In genomic region chr16:30172798-30173202, GRCm38 (mm10) we compare ENCODE assay signal across 7 mouse cellular contexts.
DNase-seq lines count a peak whose midpoint lies in the region; ATAC-seq and TF ChIP-seq lines count a peak whose summit lies in the region.

No protein-coding gene starts in this region.

- peak; percentile 25 for DNase-seq in urinary bladder, postnatal 25 days (ENCODE audit: low spot score)
- DNase-seq in urinary bladder, adult 2 months (ENCODE audit: low spot score): no peak
- peak; percentile 56 for DNase-seq in forebrain, postnatal 0 days
- peak; percentile 46 for DNase-seq in hindbrain, embryonic 11.5 days (ENCODE audit: low spot score)
- peak; percentile 63 for DNase-seq in lung, postnatal 14 days
- peak; percentile 36 for DNase-seq in right cerebral cortex, postnatal 25 days
- no peak for DNase-seq in layer of hippocampus, adult 8-10 months (ENCODE audit: low spot score in 2 of 2)

- no peak overlapping the region for H3K27ac ChIP-seq in forebrain, postnatal 0 days (ENCODE audit: low read depth, low read length)
- no peak overlapping the region for H3K27ac ChIP-seq in hindbrain, embryonic 11.5 days (ENCODE audit: low read depth, low read length)

- no peak for TF ChIP-seq CTCF in forebrain, postnatal 0 days (IDR thresholded peaks at IDR 0.05; ENCODE audit: low read depth)

- peaks cover 5% of the 10 kb centered on the region; the same call in 1 of the 2 replicates for H3K27me3 ChIP-seq in forebrain, postnatal 0 days (ENCODE audit: insufficient read depth, low read length)
- peaks cover 3% of the 10 kb centered on the region for H3K27me3 ChIP-seq in hindbrain, embryonic 11.5 days (ENCODE audit: control insufficient read depth, insufficient read depth, low read length)

- WGBS in forebrain, postnatal 0 days: 18% methylated on average over 9 of the region's 9 CpGs
- 58% methylated on average over 9 of the region's 9 CpGs for WGBS in hindbrain, embryonic 11.5 days

- no peak overlapping the region for H3K9ac ChIP-seq in forebrain, postnatal 0 days
- no peak overlapping the region for H3K9ac ChIP-seq in hindbrain, embryonic 11.5 days (ENCODE audit: low read depth, low read length)

- no peak overlapping the region for H3K4me2 ChIP-seq in forebrain, postnatal 0 days (ENCODE audit: low read depth)
- no peak overlapping the region for H3K4me2 ChIP-seq in hindbrain, embryonic 11.5 days (replicated peaks; ENCODE audit: low read depth, low read length)

- no peaks in the 10 kb centered on the region for H3K36me3 ChIP-seq in forebrain, postnatal 0 days (ENCODE audit: insufficient read depth)
- H3K36me3 ChIP-seq in hindbrain, embryonic 11.5 days (ENCODE audit: control insufficient read depth, insufficient read depth, low read length): no peaks in the 10 kb centered on the region

- peak; percentile 69 for ATAC-seq in forebrain, postnatal 0 days
- ATAC-seq in hindbrain, embryonic 11.5 days (ENCODE audit: low FRiP score): peak; percentile 47; the same call in 1 of the 2 replicates

- no peak overlapping the region for H3K4me3 ChIP-seq in forebrain, postnatal 0 days (ENCODE audit: low read depth, low read length)
- no peak overlapping the region for H3K4me3 ChIP-seq in hindbrain, embryonic 11.5 days (ENCODE audit: low read depth, low read length)

- peaks cover 5% of the 10 kb centered on the region; the same call in 1 of the 2 replicates for H3K4me1 ChIP-seq in forebrain, postnatal 0 days (ENCODE audit: insufficient read depth)
- H3K4me1 ChIP-seq in hindbrain, embryonic 11.5 days (replicated peaks; ENCODE audit: control insufficient read depth, insufficient read depth, low read length): peaks cover 3% of the 10 kb centered on the region; the same call in 1 of the 2 replicates

- H3K9me3 ChIP-seq in forebrain, postnatal 0 days (ENCODE audit: low read length): no peaks in the 10 kb centered on the region
- no peaks in the 10 kb centered on the region for H3K9me3 ChIP-seq in hindbrain, embryonic 11.5 days (ENCODE audit: control insufficient read depth, low read length)

Comparison
In these comparisons a context has a peak if more than half of its experiments do, and no peak if none do; other contexts are left out.
1. DNase-seq: peak in urinary bladder, postnatal 25 days (single experiment), forebrain, postnatal 0 days (single experiment), hindbrain, embryonic 11.5 days (single experiment), lung, postnatal 14 days (single experiment) and right cerebral cortex, postnatal 25 days (single experiment); none in urinary bladder, adult 2 months (single experiment) and layer of hippocampus, adult 8-10 months (0 of 2).